Mouse (Mus musculus) heart, embryonic 16.5 days (tissue): ENCODE data around the gene Ddx6. TPM values are rescaled to one million over a fixed set of nuclear protein-coding genes. Genes with fewer than 3 reads are reported as not detected.

ENCODE experiments used
- ATAC-seq: fragments of 200-750 bp; cut with Nextera tagmentation; replicated peaks from 2 replicates; pipeline ENCODE4 v1.8.0; 2017; ENCODE audit warnings: moderate number of reproducible peaks; ENCODE audit not compliant: insufficient read depth, low FRiP score; ENCODE audit errors: extremely low read depth
- H3K27ac ChIP-seq: fragments of 300-500 bp; sonication (generic); 2 replicates; pipeline ENCODE4 v1.5.1; 2014; ENCODE audit warnings: mild to moderate bottlenecking, low read length, control low read depth, moderate library complexity
- H3K27me3 ChIP-seq: fragments of 300-500 bp; sonication (generic); 2 replicates; pipeline ENCODE4 v1.6.1; 2014; ENCODE audit warnings: low read length, mixed read lengths; ENCODE audit not compliant: control insufficient read depth, insufficient read depth
- H3K36me3 ChIP-seq: fragments of 300-500 bp; sonication (generic); 2 replicates; pipeline ENCODE4 v1.6.1; 2014; ENCODE audit not compliant: control insufficient read depth, insufficient read depth
- H3K4me1 ChIP-seq: fragments of 300-500 bp; sonication (generic); 2 replicates; pipeline ENCODE4 v1.6.1; 2014; ENCODE audit warnings: low read length, mixed read lengths; ENCODE audit not compliant: control insufficient read depth, insufficient read depth
- H3K4me2 ChIP-seq: fragments of 300-500 bp; sonication (generic); 2 replicates; pipeline ENCODE4 v1.6.1; 2014; ENCODE audit warnings: low read depth, mild to moderate bottlenecking, control low read depth, low read length
- H3K4me3 ChIP-seq: fragments of 300-500 bp; sonication (generic); 2 replicates; pipeline ENCODE4 v1.5.1; 2014; ENCODE audit warnings: mild to moderate bottlenecking, control low read depth, low read length
- H3K9ac ChIP-seq: fragments of 300-500 bp; sonication (generic); 2 replicates; pipeline ENCODE4 v1.6.1; 2014; ENCODE audit warnings: low read length, control low read depth
- H3K9me3 ChIP-seq: fragments of 300-500 bp; sonication (generic); replicated peaks from 2 replicates; pipeline ENCODE4 v1.6.1; 2016; ENCODE audit warnings: low read length; ENCODE audit not compliant: control insufficient read depth
- WGBS: fragments of 180-500 bp; shearing (Covaris S2); extraction: QIAGEN DNeasy Blood & Tissue Kit; methylation state at CpG from one replicate; pipeline ENCODE4 v1.1.7; 2014; 5-methylcytosine and 5-hydroxymethylcytosine counted together
- polyA plus RNA-seq: library from polyadenylated mRNA; unstranded; fragments of >200 nt; fragmentation: Nextera tagmentation; extraction: Ambion mirVana; gene quantifications from 2 replicates; pipeline ENCODE4 v1.2.1, GENCODE M21; 2015

Gene Ddx6
- polyA plus RNA-seq, 1 experiment from 2014 or later: 9.2 TPM

DNA sequence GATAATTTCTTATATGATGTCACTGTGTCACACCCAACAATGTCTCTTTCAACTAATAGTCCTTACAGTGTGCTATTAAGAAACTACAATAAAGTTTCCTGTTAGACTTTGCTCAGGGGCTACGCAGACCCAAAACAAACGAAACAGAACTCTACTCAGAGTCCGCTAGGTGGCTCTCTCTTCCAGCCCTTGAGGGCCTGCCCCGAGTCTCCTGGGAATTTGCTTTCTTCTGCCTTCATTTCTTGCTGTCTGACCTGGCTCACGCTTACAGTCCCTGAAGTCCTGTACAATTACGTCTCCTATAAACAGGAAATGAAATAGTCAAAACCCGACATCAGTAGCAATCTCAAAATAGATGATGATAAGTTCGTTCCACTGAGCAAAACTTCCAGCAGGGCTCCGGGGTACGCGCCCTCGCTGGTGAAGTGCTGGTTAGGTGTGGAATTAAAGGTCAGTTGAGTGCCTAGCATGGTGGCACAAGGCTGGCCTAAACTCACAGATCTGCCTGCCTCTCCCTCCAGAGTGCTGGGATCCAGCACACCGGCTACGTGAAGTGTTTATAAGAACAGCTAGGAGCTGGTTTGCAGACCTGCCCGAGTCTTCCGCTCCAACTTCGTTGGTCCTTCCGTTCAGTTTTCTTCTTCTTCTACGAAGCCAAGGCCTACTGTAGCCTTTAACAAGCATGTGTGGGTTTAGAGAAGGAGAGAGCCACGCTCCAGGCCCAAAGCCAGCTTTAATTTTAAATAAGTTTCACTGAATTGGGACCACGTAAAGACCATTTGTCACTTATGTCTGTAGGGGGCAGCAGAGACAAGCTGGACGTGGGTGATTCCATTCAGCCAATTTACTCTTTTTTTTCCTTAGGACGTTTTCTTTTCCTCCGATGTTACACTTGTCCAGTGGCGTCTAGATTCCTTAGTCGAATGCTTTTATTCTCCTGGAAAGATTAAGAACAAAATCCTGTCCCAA lies 50.7 kb downstream of the Ddx6 start:
- H3K4me1 ChIP-seq: peaks cover 5% of the 10 kb centered on the region
- H3K9ac ChIP-seq: peak overlapping the region; percentile 60
- no peaks in the 10 kb centered on the region for H3K36me3 ChIP-seq
- ATAC-seq: peak; percentile 75
- WGBS: 17% methylated on average over 26 of the region's 26 CpGs
- H3K9me3 ChIP-seq: no peaks in the 10 kb centered on the region
- peak overlapping the region; percentile 25; the same call in 1 of the 2 replicates for H3K27ac ChIP-seq
- no peaks in the 10 kb centered on the region for H3K27me3 ChIP-seq
- peak overlapping the region; percentile 45 for H3K4me3 ChIP-seq
- H3K4me2 ChIP-seq: peak overlapping the region; percentile 79

DNA sequence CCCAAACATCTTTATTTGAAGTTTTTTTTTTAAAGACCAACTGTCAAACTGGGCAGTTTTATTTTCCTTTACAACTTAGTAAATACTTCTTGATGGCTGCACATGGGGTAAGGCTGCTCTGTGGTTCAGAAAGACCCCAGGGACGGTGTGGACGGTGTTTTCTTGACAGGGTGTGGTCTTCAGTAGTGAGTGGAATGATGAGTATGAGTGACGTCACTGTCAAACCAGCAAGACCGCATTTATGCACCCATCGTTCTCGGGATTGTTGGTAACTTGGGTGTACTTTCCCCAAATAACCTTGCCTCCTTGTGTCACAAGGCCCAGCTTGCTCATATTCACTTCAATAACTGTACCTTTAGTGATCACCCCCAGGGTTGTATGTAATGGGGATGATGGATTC lies 59.0 kb downstream of the Ddx6 start:
- Histone ChIP-seq H3K36me3 (no peaks in the 10 kb centered on the region), H3K4me1 (no peaks in the 10 kb centered on the region), H3K9me3 (no peaks in the 10 kb centered on the region), H3K9ac (no peak overlapping the region), H3K27me3 (no peaks in the 10 kb centered on the region), H3K4me2 (no peak overlapping the region), H3K4me3 (no peak overlapping the region), H3K27ac (no peak overlapping the region)
- WGBS: 77% methylated on average over 6 of the region's 6 CpGs
- no peak for ATAC-seq

DNA sequence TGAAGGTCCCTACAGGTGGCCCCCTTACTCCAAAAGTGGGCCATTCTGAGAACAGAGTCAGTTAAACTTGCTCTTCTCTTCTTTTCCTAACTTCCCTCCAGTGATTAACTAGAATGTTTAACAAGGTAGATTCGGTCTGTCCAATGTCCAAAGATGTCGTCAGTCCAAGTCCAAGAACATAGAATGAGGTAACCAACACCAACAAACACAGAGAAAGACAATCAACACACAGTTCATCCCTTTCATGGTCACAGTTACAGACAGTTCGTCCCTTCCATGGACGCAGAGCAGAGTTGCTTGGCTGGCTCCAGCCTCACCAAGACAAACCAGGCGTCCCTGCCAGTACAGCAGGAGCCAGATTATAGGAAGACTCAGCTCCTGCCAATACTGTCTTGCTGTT lies 66.7 kb downstream of the Ddx6 start:
- Histone ChIP-seq H3K27ac (no peak overlapping the region), H3K4me1 (no peaks in the 10 kb centered on the region), H3K36me3 (no peaks in the 10 kb centered on the region), H3K9ac (no peak overlapping the region), H3K9me3 (0 out of 2 replicates have a peak, but pooled peaks cover 2% of the 10 kb centered on the region), H3K27me3 (no peaks in the 10 kb centered on the region), H3K4me2 (no peak overlapping the region), H3K4me3 (no peak overlapping the region)
- WGBS: 83% methylated on average over 5 of the region's 5 CpGs
- ATAC-seq: no peak

DNA sequence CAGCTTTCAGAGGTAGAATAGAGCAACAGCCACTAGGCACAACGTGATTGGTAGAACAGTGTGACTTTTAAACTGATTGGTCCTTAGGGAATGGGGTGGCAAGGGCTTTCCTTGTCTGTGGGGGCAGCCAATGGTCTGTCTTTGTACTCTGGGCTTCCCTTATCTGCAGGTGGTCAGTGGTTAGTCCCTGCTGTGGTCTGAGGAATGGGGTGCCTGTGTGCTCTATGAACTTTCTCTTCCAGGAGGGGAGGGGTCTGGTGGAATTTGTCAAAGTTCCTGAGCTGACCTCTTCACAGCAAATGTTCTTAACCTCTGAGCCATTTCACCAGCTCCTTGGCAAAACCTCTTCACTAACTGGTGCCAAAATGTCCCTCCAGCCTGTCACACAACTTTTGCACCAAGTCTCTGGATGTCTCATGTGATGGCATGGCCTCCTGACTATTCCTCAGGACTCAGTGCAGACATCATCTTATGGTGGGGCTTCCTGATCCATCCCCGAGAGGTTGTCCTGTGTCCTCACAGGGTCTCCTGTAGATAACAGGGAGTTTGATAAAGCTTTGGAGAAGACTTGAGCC lies 67.7 kb downstream of the Ddx6 start:
- no peaks in the 10 kb centered on the region for H3K4me1 ChIP-seq
- no peak overlapping the region for H3K9ac ChIP-seq
- H3K27me3 ChIP-seq: no peaks in the 10 kb centered on the region
- no peak overlapping the region for H3K4me3 ChIP-seq
- 0 out of 2 replicates have a peak, but pooled peaks cover 2% of the 10 kb centered on the region for H3K9me3 ChIP-seq
- whole genome bisulfite sequencing: 54% methylated on average over 2 of the region's 2 CpGs
- H3K36me3 ChIP-seq: no peaks in the 10 kb centered on the region
- no peak overlapping the region for H3K27ac ChIP-seq
- H3K4me2 ChIP-seq: no peak overlapping the region
- no peak for ATAC-seq

DNA sequence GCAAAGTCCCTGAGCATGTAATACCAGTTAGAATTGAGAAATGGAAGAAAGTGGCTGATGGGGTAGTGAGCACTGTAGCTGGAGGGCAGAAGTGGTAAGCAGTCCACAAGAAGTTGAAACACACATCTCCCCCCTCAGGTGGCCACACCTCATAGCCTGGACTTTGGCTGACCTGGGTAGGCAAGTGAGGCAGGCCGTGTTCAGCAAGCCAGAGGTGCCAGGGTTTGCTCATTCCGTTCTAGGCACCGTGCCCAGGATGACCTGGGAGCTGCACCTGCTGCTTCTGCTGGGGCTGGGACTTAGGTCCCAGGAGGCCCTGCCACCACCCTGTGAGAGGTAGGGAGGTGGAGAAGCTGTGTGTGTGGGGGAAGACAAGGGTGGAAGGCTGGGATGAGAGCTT lies 68.3 kb downstream of the Ddx6 start, which contains the start of gene Treh:
TSS of gene Treh (plus strand) at position 229 of the 400 bp plus-strand sequence.
- 80% methylated on average over 3 of the region's 3 CpGs for WGBS
- no peak for ATAC-seq
- Histone ChIP-seq H3K4me2 (no peak within 1 kb of the TSS), H3K4me1 (no peaks in the 10 kb centered on the region), H3K27ac (no peak within 1 kb of the TSS), H3K9me3 (0 out of 2 replicates have a peak, but pooled peaks cover 2% of the 10 kb centered on the region), H3K36me3 (no peaks in the 10 kb centered on the region), H3K4me3 (no peak within 1 kb of the TSS), H3K9ac (no peak within 1 kb of the TSS), H3K27me3 (no peaks in the 10 kb centered on the region)

DNA sequence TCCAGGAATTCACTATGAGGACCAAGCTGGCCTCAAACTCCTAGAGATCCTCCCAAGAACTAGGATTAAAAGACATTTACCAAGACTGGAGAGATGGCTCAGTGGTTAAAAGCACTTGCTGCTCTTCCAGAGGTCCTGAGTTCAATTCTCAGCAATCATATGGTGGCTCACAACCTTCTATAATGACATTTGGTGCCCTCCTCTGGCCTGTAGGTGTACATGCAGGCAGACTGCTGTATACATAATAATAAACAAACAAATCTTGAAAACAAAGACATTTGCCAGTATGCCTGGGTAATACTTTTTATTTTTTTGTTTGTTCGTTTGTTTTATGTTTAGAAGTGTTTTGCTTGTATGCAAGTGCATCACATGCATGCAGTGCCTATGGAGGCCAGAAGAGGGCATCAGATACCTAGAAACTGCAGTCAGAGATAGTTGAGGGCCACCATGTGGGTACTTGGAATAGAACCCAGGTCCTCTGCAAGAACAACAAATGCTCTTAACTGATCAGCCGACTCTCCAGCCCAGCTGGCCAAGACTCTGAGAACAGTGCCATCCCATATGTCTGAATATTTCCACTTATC lies 73.7 kb downstream of the Ddx6 start:
- no peak overlapping the region for H3K4me2 ChIP-seq
- H3K4me1 ChIP-seq: no peaks in the 10 kb centered on the region
- ATAC-seq: no peak
- H3K27me3 ChIP-seq: no peaks in the 10 kb centered on the region
- H3K4me3 ChIP-seq: no peak overlapping the region
- no peak overlapping the region for H3K9ac ChIP-seq
- 88% methylated on average over 2 of the region's 2 CpGs for WGBS
- H3K9me3 ChIP-seq: no peaks in the 10 kb centered on the region
- H3K27ac ChIP-seq: no peak overlapping the region
- H3K36me3 ChIP-seq: no peaks in the 10 kb centered on the region

DNA sequence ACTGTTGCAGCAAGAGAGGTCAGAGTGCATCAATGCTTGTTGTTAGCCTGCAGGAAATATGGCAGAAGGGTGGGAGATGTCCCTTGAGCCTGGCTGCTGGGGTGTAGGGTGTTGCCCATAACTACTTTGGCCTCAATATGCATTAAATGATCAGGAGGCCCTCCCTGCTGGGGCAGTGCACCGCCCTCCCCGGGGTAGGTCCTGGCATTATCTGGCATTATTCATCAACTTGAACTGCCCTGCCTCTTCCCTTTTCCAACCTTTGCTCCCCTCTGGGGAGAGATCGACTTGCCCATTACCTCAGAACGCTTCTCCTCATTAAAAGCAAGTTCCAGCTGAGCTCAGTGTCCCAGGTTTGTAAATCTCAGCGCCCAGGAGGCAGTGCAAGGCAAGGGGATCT lies 74.9 kb downstream of the Ddx6 start:
- Histone ChIP-seq H3K27me3 (no peaks in the 10 kb centered on the region), H3K4me3 (no peak overlapping the region), H3K9me3 (no peaks in the 10 kb centered on the region), H3K9ac (no peak overlapping the region), H3K4me1 (no peaks in the 10 kb centered on the region), H3K4me2 (no peak overlapping the region), H3K27ac (no peak overlapping the region), H3K36me3 (no peaks in the 10 kb centered on the region)
- no peak for ATAC-seq
- 81% methylated on average over 5 of the region's 5 CpGs for WGBS

DNA sequence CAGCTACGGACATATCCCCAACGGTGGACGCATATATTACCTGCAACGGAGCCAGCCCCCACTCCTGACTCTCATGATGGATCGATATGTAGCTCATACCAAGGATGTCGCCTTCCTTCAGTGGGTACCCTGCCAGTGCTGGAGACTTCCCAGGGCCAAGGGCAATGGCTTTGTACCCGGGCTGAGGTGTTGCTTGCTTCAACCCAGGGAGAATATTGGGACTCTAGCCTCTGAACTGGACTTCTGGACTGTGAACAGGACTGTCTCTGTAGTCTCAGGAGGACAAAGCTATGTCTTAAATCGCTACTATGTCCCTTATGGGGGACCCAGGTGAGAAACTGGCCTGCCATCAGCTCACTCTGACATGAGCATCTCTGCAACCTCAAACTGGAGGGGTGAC lies 78.4 kb downstream of the Ddx6 start:
- ATAC-seq: no peak
- Histone ChIP-seq H3K27me3 (no peaks in the 10 kb centered on the region), H3K4me2 (no peak overlapping the region), H3K4me3 (no peak overlapping the region), H3K36me3 (peaks cover 10% of the 10 kb centered on the region), H3K27ac (no peak overlapping the region), H3K4me1 (no peaks in the 10 kb centered on the region; the same call in 1 of the 2 replicates), H3K9me3 (no peaks in the 10 kb centered on the region), H3K9ac (no peak overlapping the region)
- WGBS: 82% methylated on average over 8 of the region's 8 CpGs
